Mouse (Mus musculus) intestine, embryonic 14.5 days (tissue): Measurements from ENCODE around the gene Selenop. TPM values are rescaled to one million over a fixed set of nuclear protein-coding genes. Genes with fewer than 3 reads are reported as not detected.
"Not testable (repeated sequence)": the region's sequence is repeated elsewhere in the genome, so short reads cannot be mapped to it uniquely, and the experiment has no call there.

Experiments
- ATAC-seq: fragments of 200-750 bp; cut with Nextera tagmentation; replicated peaks from 2 replicates; pipeline ENCODE4 v1.8.0; 2017; ENCODE audit warnings: low read depth, moderate number of reproducible peaks, moderate TSS enrichment, moderate library complexity; ENCODE audit not compliant: low FRiP score, low TSS enrichment
- DNase-seq: peaks from one replicate; pipeline ENCODE4 v3.0.0-alpha.2; 2018; ENCODE audit warnings: low spot score
- H3K27ac ChIP-seq: fragments of 300-500 bp; sonication (generic); 2 replicates; pipeline ENCODE4 v1.5.1; 2014; ENCODE audit warnings: low read depth, mild to moderate bottlenecking, control low read depth
- H3K27me3 ChIP-seq: fragments of 300-500 bp; sonication (generic); replicated peaks from 2 replicates; pipeline ENCODE4 v1.6.1; 2014; ENCODE audit warnings: low read length, control low read depth; ENCODE audit not compliant: control insufficient read depth, insufficient read depth
- H3K36me3 ChIP-seq: fragments of 300-500 bp; sonication (generic); 2 replicates; pipeline ENCODE4 v1.6.1; 2014; ENCODE audit warnings: low read length, control low read depth; ENCODE audit not compliant: control insufficient read depth, insufficient read depth
- H3K4me1 ChIP-seq: fragments of 300-500 bp; sonication (generic); replicated peaks from 2 replicates; pipeline ENCODE4 v1.6.1; 2014; ENCODE audit warnings: low read length, control low read depth, mixed read lengths; ENCODE audit not compliant: control insufficient read depth, insufficient read depth
- H3K4me2 ChIP-seq: fragments of 300-500 bp; sonication (generic); 2 replicates; pipeline ENCODE4 v1.6.1; 2014; ENCODE audit warnings: low read length
- H3K4me3 ChIP-seq: fragments of 300-500 bp; sonication (generic); 2 replicates; pipeline ENCODE4 v1.5.1; 2014; ENCODE audit warnings: low read depth, low read length, control low read depth, mixed read lengths
- H3K9ac ChIP-seq: fragments of 300-500 bp; sonication (generic); 2 replicates; pipeline ENCODE4 v1.6.1; 2014; ENCODE audit warnings: mild to moderate bottlenecking, low read length
- H3K9me3 ChIP-seq: fragments of 300-500 bp; sonication (generic); 2 replicates; pipeline ENCODE4 v1.6.1; 2016; ENCODE audit warnings: low read length, control low read depth; ENCODE audit not compliant: control insufficient read depth
- WGBS: fragments of 180-500 bp; shearing (Covaris S2); extraction: QIAGEN DNeasy Blood & Tissue Kit; methylation state at CpG from one replicate; pipeline ENCODE4 v1.1.7; 2014; 5-methylcytosine and 5-hydroxymethylcytosine counted together
- polyA plus RNA-seq: library from polyadenylated mRNA; unstranded; fragments of >200 nt; fragmentation: Nextera tagmentation; extraction: Ambion mirVana; gene quantifications from 2 replicates; pipeline ENCODE4 v1.2.1, GENCODE M21; 2014

The Selenop gene
- polyA plus RNA-seq = 153 and 172 TPM in 2 replicates

GRCm38 (mm10) chr15:3268247-3268646, at the start of gene Selenop:
Selenop (plus strand) TSS chr15:3268547.
- Histone ChIP-seq H3K4me3 (no peak within 1 kb of the TSS), H3K4me1 (peaks cover 9% of the 10 kb centered on the region; the same call in 1 of the 2 replicates), H3K36me3 (no peaks in the 10 kb centered on the region), H3K9me3 (no peaks in the 10 kb centered on the region), H3K27ac (peak within 1 kb of the TSS; percentile 91; the same call in 1 of the 2 replicates), H3K27me3 (no peaks in the 10 kb centered on the region), H3K4me2 (no peak within 1 kb of the TSS), H3K9ac (no peak within 1 kb of the TSS)
- no peak for ATAC-seq
- no peak for DNase-seq
- WGBS = 85% methylated on average over 6 of the region's 6 CpGs

GRCm38 (mm10) chr15:3218668-3219067, 49.7 kb upstream of the Selenop start:
- peak; percentile 4 for DNase-seq
- H3K4me1 ChIP-seq, H3K9me3 ChIP-seq, H3K4me3 ChIP-seq, H3K27me3 ChIP-seq, H3K9ac ChIP-seq, ATAC-seq, H3K27ac ChIP-seq, H3K36me3 ChIP-seq, H3K4me2 ChIP-seq: not testable (repeated sequence)
- WGBS = 99% methylated on average over 4 of the region's 4 CpGs

- no peak overlapping the region for H3K27ac ChIP-seq
- 78% methylated on average over 5 of the region's 5 CpGs for WGBS
- H3K9ac ChIP-seq = no peak overlapping the region
- no peaks in the 10 kb centered on the region for H3K4me1 ChIP-seq
- DNase-seq (peak; percentile 42), ATAC-seq (no peak)
- H3K9me3 ChIP-seq = no peaks in the 10 kb centered on the region
- H3K36me3 ChIP-seq = no peaks in the 10 kb centered on the region
- no peak overlapping the region for H3K4me2 ChIP-seq
- H3K4me3 ChIP-seq = no peak overlapping the region
- H3K27me3 ChIP-seq = no peaks in the 10 kb centered on the region
Observed at GRCm38 (mm10) chr15:3222803-3223437, 45.4 kb upstream of the Selenop start.

- H3K27me3 ChIP-seq = no peaks in the 10 kb centered on the region
- H3K4me2 ChIP-seq = no peak overlapping the region
- peaks cover 4% of the 10 kb centered on the region; the same call in 1 of the 2 replicates for H3K4me1 ChIP-seq
- H3K9me3 ChIP-seq = no peaks in the 10 kb centered on the region
- no peak overlapping the region for H3K9ac ChIP-seq
- ATAC-seq (no peak), DNase-seq (peak; percentile 3)
- H3K4me3 ChIP-seq = no peak overlapping the region
- H3K27ac ChIP-seq = no peak overlapping the region
- H3K36me3 ChIP-seq = no peaks in the 10 kb centered on the region
- 78% methylated on average over 3 of the region's 3 CpGs for WGBS
Observed at GRCm38 (mm10) chr15:3226573-3226972, 41.8 kb upstream of the Selenop start.

- Histone ChIP-seq H3K4me2 (no peak overlapping the region), H3K27ac (no peak overlapping the region), H3K27me3 (no peaks in the 10 kb centered on the region), H3K9ac (no peak overlapping the region), H3K36me3 (no peaks in the 10 kb centered on the region), H3K9me3 (no peaks in the 10 kb centered on the region), H3K4me1 (peaks cover 9% of the 10 kb centered on the region; the same call in 1 of the 2 replicates), H3K4me3 (no peak overlapping the region)
- DNase-seq = no peak
- WGBS = 39% methylated on average over 2 of the region's 2 CpGs
- ATAC-seq = no peak
Observed at GRCm38 (mm10) chr15:3228185-3228584, 40.2 kb upstream of the Selenop start.

- Histone ChIP-seq H3K27me3 (no peaks in the 10 kb centered on the region), H3K4me3 (no peak overlapping the region), H3K4me2 (no peak overlapping the region), H3K36me3 (no peaks in the 10 kb centered on the region), H3K9me3 (no peaks in the 10 kb centered on the region), H3K4me1 (peaks cover 9% of the 10 kb centered on the region; the same call in 1 of the 2 replicates), H3K27ac (no peak overlapping the region), H3K9ac (no peak overlapping the region)
- DNase-seq (no peak), ATAC-seq (no peak)
- 82% methylated on average over 6 of the region's 6 CpGs for WGBS
Observed at GRCm38 (mm10) chr15:3228990-3229389, 39.4 kb upstream of the Selenop start.

GRCm38 (mm10) chr15:3231004-3231403, 37.3 kb upstream of the Selenop start:
- Histone ChIP-seq H3K4me1 (peaks cover 9% of the 10 kb centered on the region; the same call in 1 of the 2 replicates), H3K27ac (no peak overlapping the region), H3K9me3 (no peaks in the 10 kb centered on the region), H3K36me3 (no peaks in the 10 kb centered on the region), H3K9ac (no peak overlapping the region), H3K27me3 (no peaks in the 10 kb centered on the region), H3K4me2 (no peak overlapping the region), H3K4me3 (no peak overlapping the region)
- ATAC-seq = no peak
- DNase-seq = no peak
- WGBS = 77% methylated on average over 4 of the region's 4 CpGs

- WGBS = 40% methylated on average over 9 of the region's 9 CpGs
- Histone ChIP-seq H3K4me2 (no peak overlapping the region), H3K27me3 (no peaks in the 10 kb centered on the region), H3K27ac (no peak overlapping the region), H3K9ac (no peak overlapping the region), H3K4me1 (peaks cover 9% of the 10 kb centered on the region; the same call in 1 of the 2 replicates), H3K4me3 (no peak overlapping the region), H3K9me3 (no peaks in the 10 kb centered on the region), H3K36me3 (no peaks in the 10 kb centered on the region)
- DNase-seq (no peak), ATAC-seq (no peak)
Observed at GRCm38 (mm10) chr15:3232168-3232835, 36.0 kb upstream of the Selenop start.
